Mouse (Mus musculus) gastrocnemius, postnatal 4 days (tissue): ENCODE measurements around the gene Lamc1. TPM values are rescaled to one million over a fixed set of nuclear protein-coding genes. Genes with fewer than 3 reads are reported as not detected.

Experiments used
- DNase-seq, 2 experiments: peaks; one replicate each; pipeline ENCODE4 v3.0.0; 2021 to 2022; ENCODE audit warnings: low spot score in 2 of 2, mixed read lengths in 2 of 2
- total RNA-seq, 2 experiments: library from RNA; stranded (reverse); gene quantifications; 2 replicates each; pipeline ENCODE4 v1.2.3; 2021

Gene Lamc1
- total RNA-seq, 2 experiments from 2014 or later = 323 to 353 TPM

- peak in 1 of 2 experiments; percentile 23 for DNase-seq
These were observed 923 bp upstream of the Lamc1 start for GRCm38 (mm10) chr1:153333296-153334121.

- peak in 1 of 2 experiments; percentile 50 for DNase-seq
These were observed 666 bp downstream of the Lamc1 start for GRCm38 (mm10) chr1:153331796-153332443.

DNA sequence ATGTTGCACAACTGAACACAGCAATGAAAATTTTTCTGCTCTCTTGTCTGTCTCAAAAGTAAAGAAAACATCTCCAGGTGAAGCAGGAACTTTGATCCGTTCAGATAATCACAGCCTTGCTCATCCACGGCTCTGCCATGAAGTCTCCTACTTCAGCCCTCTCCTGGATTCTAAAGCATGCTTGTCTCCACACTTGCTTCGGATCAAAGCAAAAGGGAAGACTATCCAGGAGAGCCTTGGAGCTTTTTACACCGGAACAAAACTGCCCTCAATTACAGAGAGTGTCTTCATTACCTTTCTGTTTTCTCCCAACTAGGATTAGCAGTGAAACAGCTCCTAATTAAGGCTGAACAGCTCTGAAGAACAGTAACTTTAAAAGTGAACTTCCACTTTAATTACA is 1.4 kb downstream of the Lamc1 start:
- DNase-seq = no peak

GRCm38 (mm10) chr1:153329306-153329705 is 3.3 kb downstream of the Lamc1 start:
- DNase-seq = no peak

DNA sequence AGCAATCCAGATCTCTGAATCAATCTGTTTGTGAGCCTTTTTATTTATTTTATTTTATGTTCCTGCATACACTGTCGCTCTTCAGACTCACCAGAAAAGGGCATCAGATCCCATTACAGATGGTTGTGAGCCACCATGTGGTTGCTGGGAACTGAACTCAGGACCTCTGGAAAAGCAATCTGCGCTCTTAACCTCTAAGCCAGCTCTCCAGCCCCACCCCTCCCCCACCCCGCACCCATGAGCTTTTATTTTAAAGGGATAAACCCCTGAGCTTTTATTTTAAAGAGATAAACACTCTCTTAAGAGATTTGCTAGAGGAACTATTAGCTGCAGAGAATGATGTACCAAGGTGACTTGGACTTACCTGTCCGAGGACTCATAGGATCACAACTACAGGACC is 5.5 kb downstream of the Lamc1 start:
- no peak for DNase-seq

- no peak for DNase-seq
These were observed 6.4 kb downstream of the Lamc1 start for GRCm38 (mm10) chr1:153326226-153326625.

DNA sequence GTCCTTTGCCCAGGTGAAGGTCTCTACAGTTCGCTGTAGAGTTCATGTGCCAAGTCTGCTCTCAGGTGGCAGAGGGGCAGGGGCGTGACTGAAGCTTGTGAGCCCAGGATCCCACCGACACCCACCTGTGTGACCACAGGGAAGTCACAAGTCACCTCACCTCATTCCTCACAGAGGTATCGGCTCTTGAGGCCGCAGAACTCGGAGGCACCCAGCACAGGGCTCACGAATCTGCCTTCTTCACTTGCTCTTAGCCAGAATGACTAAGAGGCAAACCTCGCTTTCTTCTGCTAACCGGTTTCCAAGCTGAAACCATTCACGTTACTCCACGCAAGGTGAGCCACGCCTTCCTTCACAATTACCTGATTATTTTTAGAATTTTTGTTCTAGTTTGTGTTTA is 11.2 kb downstream of the Lamc1 start:
- DNase-seq = no peak

GRCm38 (mm10) chr1:153320554-153321147 is 11.9 kb downstream of the Lamc1 start:
- no peak for DNase-seq

- DNase-seq = no peak
These were observed 12.5 kb downstream of the Lamc1 start for GRCm38 (mm10) chr1:153320121-153320520.

DNA sequence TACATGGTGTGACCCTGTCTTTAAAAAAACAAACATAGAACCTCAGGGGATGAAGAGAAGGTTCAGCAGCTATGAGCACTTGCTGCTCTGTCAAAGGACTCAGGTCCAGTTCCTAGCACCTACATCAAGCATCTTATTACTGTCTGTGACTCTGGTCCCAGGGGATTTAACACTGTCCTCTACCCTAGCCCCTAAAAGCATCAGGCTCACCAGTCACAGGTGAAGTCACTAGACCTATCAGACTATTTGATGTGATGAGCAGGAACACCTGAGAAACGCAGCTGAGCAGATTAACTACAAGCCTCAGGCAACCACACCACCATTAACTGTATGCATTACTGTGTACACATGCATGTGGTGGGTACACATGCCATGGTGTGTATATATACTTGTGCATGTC is 13.8 kb downstream of the Lamc1 start:
- no peak for DNase-seq

DNA sequence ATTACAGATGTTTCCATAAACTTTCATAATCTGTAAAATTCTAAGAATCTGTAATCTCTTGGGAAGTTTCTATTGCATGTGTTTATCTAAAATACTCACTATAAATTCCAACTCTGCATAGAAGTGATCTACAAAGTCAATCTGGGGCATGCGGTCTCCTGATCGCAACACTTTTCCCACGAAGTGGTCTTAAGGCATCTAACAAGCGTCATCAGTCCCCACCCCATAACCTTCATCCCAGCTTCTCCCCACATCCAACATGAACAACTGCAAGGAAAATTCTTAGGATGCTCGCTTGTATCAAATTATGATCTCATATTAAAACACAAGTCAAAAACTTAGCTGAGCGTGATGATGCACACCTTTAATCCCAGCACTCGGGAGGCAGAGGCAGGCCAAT is 14.3 kb downstream of the Lamc1 start:
- DNase-seq = no peak

DNA sequence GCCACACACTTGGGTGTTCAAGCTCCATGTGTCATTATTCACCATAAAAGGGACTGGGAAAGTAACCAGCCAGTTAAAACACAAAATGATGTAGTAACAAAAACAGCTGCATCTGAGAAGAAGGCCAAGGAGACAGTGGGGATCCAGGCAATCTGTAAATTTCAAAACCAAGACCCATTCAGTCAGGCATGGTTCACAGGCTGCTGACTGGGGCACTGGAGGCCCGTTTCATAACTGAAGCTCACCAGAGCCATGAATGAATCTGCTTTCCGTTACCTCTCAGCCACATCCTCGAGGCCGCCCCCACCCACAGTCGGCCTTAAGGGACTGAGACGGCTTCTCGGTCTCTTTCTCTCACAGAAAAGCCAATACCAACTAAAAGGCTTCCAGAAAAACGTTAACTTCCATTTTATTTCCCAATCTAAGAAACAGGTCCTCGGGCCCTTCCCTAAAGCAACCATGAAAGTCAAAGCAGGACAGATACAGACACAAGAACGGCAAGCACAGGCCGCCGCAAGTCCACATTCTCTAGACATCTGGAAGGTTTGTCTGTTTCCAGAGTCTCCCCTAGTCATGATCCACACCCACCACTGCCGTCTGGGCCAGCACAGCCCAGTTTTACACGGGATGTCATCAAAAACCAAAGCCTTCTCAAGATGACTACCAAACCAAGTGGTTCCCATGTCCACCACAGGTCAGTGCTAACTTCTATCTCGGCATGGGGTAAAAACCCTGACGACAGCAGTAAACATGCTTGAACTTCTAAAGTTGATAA is 14.9 kb downstream of the Lamc1 start:
- no peak for DNase-seq

DNA sequence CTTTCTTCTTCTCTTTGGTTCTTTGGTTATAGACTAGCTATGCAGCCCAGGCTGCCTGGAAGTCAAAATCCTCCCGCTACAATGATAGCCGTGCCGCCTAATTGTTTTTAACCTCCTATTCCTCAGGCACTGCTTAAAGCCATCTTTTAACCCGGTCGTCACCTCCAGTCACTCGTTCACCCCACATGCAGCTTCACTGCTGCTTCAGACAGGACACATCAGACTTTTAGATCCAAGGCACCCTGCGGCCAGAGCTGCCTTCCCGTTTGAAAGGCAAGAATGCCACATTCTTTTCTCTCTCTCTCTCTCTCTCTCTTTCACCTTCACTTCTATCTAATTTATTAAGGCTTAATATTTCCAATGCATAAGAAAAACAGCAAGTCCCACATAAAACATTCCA is 15.6 kb downstream of the Lamc1 start:
- DNase-seq = no peak

GRCm38 (mm10) chr1:153316286-153316685 is 16.3 kb downstream of the Lamc1 start:
- no peak for DNase-seq

DNA sequence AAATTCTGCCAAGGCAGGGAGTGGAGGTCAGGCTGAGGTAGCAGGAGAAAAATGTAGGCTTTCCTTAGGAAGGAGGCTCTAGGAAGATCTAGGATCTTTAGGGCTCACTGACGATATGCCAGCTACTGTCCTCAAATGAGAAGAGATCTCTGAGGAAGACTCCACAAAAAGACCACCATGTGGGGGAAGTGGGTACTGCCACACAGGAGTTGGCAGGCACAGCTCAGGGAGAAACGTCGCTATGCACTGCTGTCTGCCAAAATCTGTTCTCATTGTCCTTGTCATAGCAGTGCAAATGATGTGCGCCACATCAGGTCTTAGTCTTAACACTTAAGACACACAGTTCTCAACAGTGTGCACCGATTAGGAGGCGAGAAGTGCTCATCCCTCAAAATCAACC is 17.5 kb downstream of the Lamc1 start:
- no peak for DNase-seq

- DNase-seq = no peak
These were observed 19.6 kb downstream of the Lamc1 start for GRCm38 (mm10) chr1:153312992-153313391.

- DNase-seq = no peak
These were observed 22.4 kb downstream of the Lamc1 start for GRCm38 (mm10) chr1:153310190-153310589.

DNA sequence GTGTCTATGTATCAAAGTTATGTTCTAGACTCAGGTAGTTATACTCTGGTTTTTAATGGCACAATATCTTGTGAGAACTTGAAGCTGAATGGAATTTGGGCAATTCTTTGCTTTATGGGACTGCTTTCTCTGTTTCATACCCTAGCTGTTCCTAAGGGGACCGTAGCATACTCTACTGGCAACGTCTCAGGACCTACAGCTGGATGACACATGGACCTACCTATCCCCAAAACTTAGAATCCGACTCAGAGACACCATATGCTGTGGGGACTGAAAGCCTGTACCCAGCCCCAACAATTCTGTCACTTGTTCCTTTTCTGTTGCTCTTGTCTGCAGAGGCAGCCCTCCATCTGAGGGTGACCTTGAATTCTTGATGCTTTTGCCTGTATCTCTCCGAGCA is 23.3 kb downstream of the Lamc1 start:
- no peak for DNase-seq

DNA sequence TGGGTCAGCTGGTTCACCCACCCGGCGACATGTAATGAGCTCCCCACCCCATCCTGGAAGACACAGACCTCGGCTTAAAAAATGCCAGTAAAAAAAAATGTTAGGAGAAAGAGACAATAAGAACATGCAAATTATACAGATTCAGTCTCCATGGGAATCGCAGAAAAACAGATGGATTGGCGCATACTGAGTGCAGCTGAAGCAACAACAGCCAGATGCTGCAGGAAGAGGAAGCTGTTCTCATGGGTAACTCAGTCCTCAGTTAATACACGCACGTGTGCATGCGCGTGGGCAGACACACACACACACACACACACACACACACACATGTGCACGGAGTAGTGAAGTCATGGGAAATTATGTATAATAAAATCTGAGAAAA is 23.7 kb downstream of the Lamc1 start:
- DNase-seq = peak in 1 of 2 experiments; percentile 27

- peak; percentile 31 to 82 for DNase-seq
These were observed 24.2 kb downstream of the Lamc1 start for GRCm38 (mm10) chr1:153308179-153308914.
